Comparison of ENCODE assay signal across 39 mouse cellular contexts in the genomic region with DNA sequence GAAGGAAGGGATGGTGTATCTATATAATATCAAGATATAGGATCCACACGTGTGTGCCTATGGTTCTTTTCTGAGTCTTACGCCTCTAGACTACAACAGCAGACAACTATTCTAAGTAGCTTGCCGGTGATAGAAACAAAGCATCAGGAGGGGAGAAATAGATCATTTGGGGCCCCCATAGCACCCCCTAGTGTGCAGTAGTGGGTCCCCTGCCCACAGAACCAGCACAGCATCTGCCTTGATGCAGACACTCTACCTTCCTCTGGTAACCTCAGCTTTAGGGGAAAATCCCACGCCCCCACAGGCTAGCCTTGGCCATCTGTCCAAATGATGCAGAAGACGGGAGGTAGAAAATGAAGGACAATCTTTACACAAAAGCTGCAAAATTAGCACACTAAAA. TPM values are rescaled to one million over a fixed set of nuclear protein-coding genes. Genes with fewer than 3 reads are reported as not detected.
DNase-seq lines count a peak whose midpoint lies in the region; ATAC-seq and TF ChIP-seq lines count a peak whose summit lies in the region.
"Had no signal": no experiment of that assay in that cellular context is flagged by ENCODE, and none has a peak within 500 bp of the region (broad histone marks: within the 10 kb centered on the region; RNA-seq: fewer than 3 reads in every experiment).

No protein-coding gene starts in this region.

- H3K27ac ChIP-seq in liver, embryonic 14.5 days = no peak overlapping the region
- H3K27ac ChIP-seq: embryonic facial prominence, embryonic 13.5 days; forebrain, embryonic 10.5 days; forebrain, embryonic 15.5 days; limb, embryonic 12.5 days; midbrain, embryonic 15.5 days; stomach, embryonic 15.5 days had no signal

- no peak overlapping the region for H3K4me3 ChIP-seq in liver, embryonic 14.5 days (ENCODE audit: insufficient read depth in 1 of 2, low read depth in 2 of 2, low read length in 2 of 2)
- H3K4me3 ChIP-seq: embryonic facial prominence, embryonic 13.5 days; forebrain, embryonic 10.5 days; forebrain, embryonic 15.5 days; limb, embryonic 12.5 days; midbrain, embryonic 15.5 days; stomach, embryonic 15.5 days had no signal

- H3K36me3 ChIP-seq in liver, embryonic 14.5 days (replicated peaks; ENCODE audit: control insufficient read depth, insufficient read depth, low read depth) = no peaks in the 10 kb centered on the region
- H3K36me3 ChIP-seq: embryonic facial prominence, embryonic 13.5 days; forebrain, embryonic 10.5 days; forebrain, embryonic 15.5 days; limb, embryonic 12.5 days; midbrain, embryonic 15.5 days; stomach, embryonic 15.5 days had no signal

- H3K4me2 ChIP-seq in liver, embryonic 14.5 days (ENCODE audit: low read depth) = no peak overlapping the region
- H3K4me2 ChIP-seq: embryonic facial prominence, embryonic 13.5 days; forebrain, embryonic 15.5 days; limb, embryonic 12.5 days; liver, embryonic 11.5 days; lung, embryonic 14.5 days; midbrain, embryonic 15.5 days; stomach, embryonic 15.5 days had no signal

- WGBS in liver, embryonic 14.5 days (ENCODE audit: insufficient replicate concordance) = 64% methylated on average over 5 of the region's 5 CpGs

- TF ChIP-seq CTCF in liver, embryonic 14.5 days (IDR thresholded peaks at IDR 0.05; ENCODE audit: low read depth) = peak; percentile 19; the same call in 1 of the 2 replicates

- no peak overlapping the region for H3K9ac ChIP-seq in liver, embryonic 14.5 days (replicated peaks)
- H3K9ac ChIP-seq: embryonic facial prominence, embryonic 13.5 days; forebrain, embryonic 15.5 days; limb, embryonic 12.5 days; lung, embryonic 14.5 days; midbrain, embryonic 15.5 days; stomach, embryonic 15.5 days had no signal

- H3K27me3 ChIP-seq in liver, embryonic 14.5 days (ENCODE audit: control insufficient read depth, insufficient read depth, low read length) = no peaks in the 10 kb centered on the region
- H3K27me3 ChIP-seq: embryonic facial prominence, embryonic 13.5 days; forebrain, embryonic 15.5 days; limb, embryonic 12.5 days; midbrain, embryonic 15.5 days; stomach, embryonic 15.5 days had no signal

- intact Hi-C loops in left cerebral cortex, postnatal 14 days (cut with DNase I) = no loop called here

- H3K4me1 ChIP-seq in liver, embryonic 14.5 days (replicated peaks; ENCODE audit: control insufficient read depth in 2 of 2, insufficient read depth in 2 of 2, low read length in 1 of 2) = 0 out of 4 replicates have a peak, but pooled peaks cover 0 to 2% of the 10 kb centered on the region in 2 experiments
- H3K4me1 ChIP-seq: embryonic facial prominence, embryonic 13.5 days; forebrain, embryonic 10.5 days; forebrain, embryonic 15.5 days; limb, embryonic 12.5 days; midbrain, embryonic 15.5 days; stomach, embryonic 15.5 days had no signal

- H3K9me3 ChIP-seq in liver, embryonic 14.5 days (ENCODE audit: control insufficient read depth, low read length) = no peaks in the 10 kb centered on the region
- H3K9me3 ChIP-seq: embryonic facial prominence, embryonic 13.5 days; forebrain, embryonic 10.5 days; forebrain, embryonic 15.5 days; limb, embryonic 12.5 days; midbrain, embryonic 15.5 days; stomach, embryonic 15.5 days had no signal

- no peak for TF ChIP-seq EP300 in liver, embryonic 14.5 days (IDR thresholded peaks at IDR 0.05; ENCODE audit: low read depth)

- DNase-seq in adrenal gland, adult 2 months = peak; percentile 2
- no peak for DNase-seq in adrenal gland, adult 8-10 months
- DNase-seq in liver, embryonic 14.5 days (ENCODE audit: low read depth in 3 of 3, low spot score in 3 of 3) = no peak
- no peak for DNase-seq in liver
- DNase-seq in testis, postnatal 10 days (ENCODE audit: low spot score) = peak; percentile 39
- DNase-seq in testis, postnatal 14 days (ENCODE audit: low spot score) = no peak
- no peak for DNase-seq in left cerebral cortex, postnatal 14 days (ENCODE audit: low spot score in 2 of 2)
- DNase-seq: adrenal gland, postnatal 10 days; cerebellum, adult 11 months; cerebellum, adult 9-10 months; cerebellum, postnatal 36 days; kidney, adult 2 months; kidney, postnatal 36 days; layer of hippocampus, postnatal 36 days; lung, embryonic 14.5 days; lung, postnatal 4 days; right cerebral cortex, postnatal 25 days; thymus, adult 18-20 months; thymus, postnatal 36 days had no signal

- ATAC-seq in liver, embryonic 14.5 days (ENCODE audit: insufficient read depth) = no peak
- ATAC-seq in common myeloid progenitor, adult 5-6 weeks (replicated peaks; ENCODE audit: low read depth, poor library complexity, severe bottlenecking) = peak; percentile 42; the same call in 1 of the 2 replicates
- ATAC-seq: activated CD4-positive, CD25-positive, alpha-beta regulatory T cell, adult 4 months; forebrain, embryonic 15.5 days; hindbrain, embryonic 16.5 days; midbrain, embryonic 15.5 days had no signal

RNA-seq across cellular contexts. Expression of gene Aqp12, which starts 21.1 kb away (rescaled TPM):
- total RNA-seq in adrenal gland, adult 2 months (2021) = under 1 TPM in 1 of 2 experiments, not detected in 1; 0.26 TPM
- polyA plus RNA-seq in adrenal gland, adult 2 months (2012; rRNA removed) = not detected in 2 replicates
- under 1 TPM in 1 of 4 experiments, not detected in 3; 0.87 TPM for total RNA-seq in adrenal gland, adult 8-10 months (2022)
- not detected in 2 replicates for polyA plus RNA-seq in liver, embryonic 14.5 days (2012; rRNA removed)
- polyA plus RNA-seq in liver, embryonic 14.5 days (2014; fragmentation: Nextera tagmentation; extraction: Ambion mirVana) = not detected in 2 replicates
- total RNA-seq in common myeloid progenitor, adult 5-6 weeks (2017) = not detected in 2 replicates
- total RNA-seq in left cerebral cortex, postnatal 14 days (2021) = not detected
- total RNA-seq: gastrocnemius, adult 18-20 months; gastrocnemius, postnatal 4 days; heart, postnatal 25 days; layer of hippocampus, adult 8-10 months; layer of hippocampus, postnatal 36 days; left cerebral cortex, postnatal 25 days; neutrophil, adult 5-6 weeks had no signal
- polyA plus RNA-seq: activated CD4-positive, CD25-positive, alpha-beta regulatory T cell, adult 4 months; embryonic facial prominence, embryonic 13.5 days; forebrain, embryonic 10.5 days; forebrain, embryonic 15.5 days; frontal cortex, adult 2 months; hindbrain, embryonic 11.5 days; hindbrain, embryonic 16.5 days; kidney, adult 2 months; kidney, embryonic 16.5 days; limb, embryonic 12.5 days; liver, embryonic 11.5 days; lung, embryonic 14.5 days; midbrain, embryonic 15.5 days; neural tube, embryonic 11.5 days had no signal

RNA-seq across cellular contexts. Expression of gene Gpr35, which starts 34.3 kb away (rescaled TPM):
- 1 to 10 TPM in 1 of 2 experiments, under 1 TPM in 1; 0.76 to 2.2 TPM for total RNA-seq in adrenal gland, adult 2 months (2021)
- polyA plus RNA-seq in adrenal gland, adult 2 months (2012; rRNA removed) = 1.2 and 2.1 TPM in 2 replicates
- 1 to 10 TPM in 1 of 4 experiments, under 1 TPM in 3; 0.58 to 1.8 (median 0.87) TPM for total RNA-seq in adrenal gland, adult 8-10 months (2022)
- polyA plus RNA-seq in liver, embryonic 14.5 days (2012; rRNA removed) = 0.40 and 0.48 TPM in 2 replicates
- polyA plus RNA-seq in liver, embryonic 14.5 days (2014; fragmentation: Nextera tagmentation; extraction: Ambion mirVana) = 0.57 and 0.76 TPM in 2 replicates
- total RNA-seq in common myeloid progenitor, adult 5-6 weeks (2017) = 0.46 and 0.78 TPM in 2 replicates
- under 1 TPM; 0.26 to 0.61 TPM for total RNA-seq in left cerebral cortex, postnatal 14 days (2021)
- polyA plus RNA-seq: hindbrain, embryonic 11.5 days had no signal

RNA-seq across cellular contexts. Expression of gene Capn10, which starts 50.8 kb away (rescaled TPM):
- total RNA-seq in adrenal gland, adult 2 months (2021) = 10 to 100 TPM; 16.1 to 18.3 TPM
- 45.9 and 50.7 TPM in 2 replicates for polyA plus RNA-seq in adrenal gland, adult 2 months (2012; rRNA removed)
- total RNA-seq in adrenal gland, adult 8-10 months (2022) = 10 to 100 TPM; 17.3 to 27.2 (median 24.3) TPM
- polyA plus RNA-seq in liver, embryonic 14.5 days (2012; rRNA removed) = 7.4 and 8.8 TPM in 2 replicates
- polyA plus RNA-seq in liver, embryonic 14.5 days (2014; fragmentation: Nextera tagmentation; extraction: Ambion mirVana) = 8.1 and 9.1 TPM in 2 replicates
- 8.1 and 11.4 TPM in 2 replicates for total RNA-seq in common myeloid progenitor, adult 5-6 weeks (2017)
- total RNA-seq in left cerebral cortex, postnatal 14 days (2021) = 10 to 100 TPM; 44.9 to 52.0 TPM

Comparison
In these comparisons a context has a peak if more than half of its experiments do, and no peak if none do; other contexts are left out.
1. DNase-seq: peak in adrenal gland, adult 2 months (single experiment) and testis, postnatal 10 days (single experiment); none in adrenal gland, adult 8-10 months (single experiment), liver, embryonic 14.5 days (0 of 3), liver (single experiment), testis, postnatal 14 days (single experiment) and left cerebral cortex, postnatal 14 days (0 of 2).